8 mouse cellular contexts compared by ENCODE assay signal in genomic region chr15:77839529-77840286, GRCm38 (mm10). TPM values are rescaled to one million over a fixed set of nuclear protein-coding genes. Genes with fewer than 3 reads are reported as not detected.
DNase-seq lines count a peak whose midpoint lies in the region; ATAC-seq and TF ChIP-seq lines count a peak whose summit lies in the region.

No protein-coding gene starts in this region.

- TF ChIP-seq POLR2A in small intestine, adult 2 months (IDR thresholded peaks at IDR 0.05; ENCODE audit: low read depth, low read length), result no peak

- peak overlapping the region; percentile 96 for H3K27ac ChIP-seq in intestine, postnatal 0 days (ENCODE audit: low read depth, low read length)
- peak overlapping the region; percentile 86 for H3K27ac ChIP-seq in small intestine, adult 2 months (ENCODE audit: insufficient read depth, low read depth, low read length)

- H3K4me2 ChIP-seq in intestine, postnatal 0 days (replicated peaks; ENCODE audit: low read depth), result peak overlapping the region; percentile 80

- no peak for TF ChIP-seq CTCF in intestine, postnatal 0 days (IDR thresholded peaks at IDR 0.05; ENCODE audit: low read depth)
- TF ChIP-seq CTCF in small intestine, adult 2 months (IDR thresholded peaks at IDR 0.05; ENCODE audit: extremely low read depth, insufficient read length, insufficient replicate concordance, low read depth, low read length), result no peak

- peaks cover 59% of the 10 kb centered on the region for H3K4me1 ChIP-seq in megakaryocyte, embryonic 14.5 days
- H3K4me1 ChIP-seq in intestine, postnatal 0 days (replicated peaks; ENCODE audit: control insufficient read depth, insufficient read depth, low read length), result peaks cover 28% of the 10 kb centered on the region
- H3K4me1 ChIP-seq in small intestine, adult 2 months (ENCODE audit: control insufficient read depth, insufficient read depth, insufficient read length, low read length), result peaks cover 31% of the 10 kb centered on the region

- no peaks in the 10 kb centered on the region for H3K27me3 ChIP-seq in megakaryocyte, embryonic 14.5 days (replicated peaks)
- H3K27me3 ChIP-seq in intestine, postnatal 0 days (replicated peaks; ENCODE audit: control insufficient read depth, insufficient read depth, low read length), result no peaks in the 10 kb centered on the region
- H3K27me3 ChIP-seq in small intestine, adult 2 months (ENCODE audit: control insufficient read depth, insufficient read depth, low read length), result no peaks in the 10 kb centered on the region

- 4% methylated on average over 10 of the region's 10 CpGs for WGBS in intestine, postnatal 0 days
- 3% methylated on average over 10 of the region's 10 CpGs for WGBS in small intestine, adult 2 months

- peak overlapping the region; percentile 99 for H3K4me3 ChIP-seq in megakaryocyte, embryonic 14.5 days (replicated peaks)
- H3K4me3 ChIP-seq in intestine, postnatal 0 days (ENCODE audit: low read depth, low read length), result peak overlapping the region; percentile 77
- H3K4me3 ChIP-seq in small intestine, adult 2 months (ENCODE audit: low read depth, low read length), result peak overlapping the region; percentile 53

- peak overlapping the region; percentile 47 for H3K9ac ChIP-seq in intestine, postnatal 0 days (ENCODE audit: low read depth, low read length)

- DNase-seq in CD4-positive, CD25-positive, alpha-beta regulatory T cell, adult 2 months (ENCODE audit: low read depth, low spot score), result peak; percentile 33
- no peak for DNase-seq in left cerebral cortex, adult 18-20 months (ENCODE audit: low spot score in 2 of 2)
- no peak for DNase-seq in adrenal gland, postnatal 4 days (ENCODE audit: low spot score in 2 of 2)

- ATAC-seq in CD4-positive, CD25-positive, alpha-beta regulatory T cell, adult 4 months, result no peak
- no peak for ATAC-seq in megakaryocyte, adult 5-6 weeks (ENCODE audit: poor library complexity, severe bottlenecking)
- ATAC-seq in intestine, postnatal 0 days, result no peak

- peaks cover 66% of the 10 kb centered on the region for H3K36me3 ChIP-seq in megakaryocyte, embryonic 14.5 days (replicated peaks; ENCODE audit: low read length)
- no peaks in the 10 kb centered on the region; the same call in 1 of the 2 replicates for H3K36me3 ChIP-seq in intestine, postnatal 0 days (ENCODE audit: control insufficient read depth, insufficient read depth)
- H3K36me3 ChIP-seq in small intestine, adult 2 months (ENCODE audit: control insufficient read depth, insufficient read depth, low read length), result no peaks in the 10 kb centered on the region

- no peaks in the 10 kb centered on the region for H3K9me3 ChIP-seq in megakaryocyte, embryonic 14.5 days
- H3K9me3 ChIP-seq in intestine, postnatal 0 days (ENCODE audit: control insufficient read depth), result no peaks in the 10 kb centered on the region

RNA-seq across cellular contexts. Expression of gene Myh9, which starts 2.3 kb away (rescaled TPM):
- 100 to 1,000 TPM; 206 to 220 TPM for polyA plus RNA-seq in CD4-positive, CD25-positive, alpha-beta regulatory T cell, adult 4 months (2017; shearing (Covaris generic))
- 1,439 and 1,641 TPM in 2 replicates for polyA plus RNA-seq in megakaryocyte, embryonic 14.5 days (2012; ENCODE audit: insufficient read depth, low replicate concordance)
- 464 and 549 TPM in 2 replicates for total RNA-seq in megakaryocyte, adult 5-6 weeks (2015)
- 759 and 878 TPM in 2 replicates for total RNA-seq in megakaryocyte, adult 5-6 weeks (2017)
- 25.7 and 27.7 TPM in 2 replicates for polyA plus RNA-seq in intestine, postnatal 0 days (2015; fragmentation: Nextera tagmentation; extraction: Ambion mirVana)
- polyA plus RNA-seq in small intestine, adult 2 months (2012; rRNA removed), result 44.8 and 89.4 TPM in 2 replicates
- total RNA-seq in left cerebral cortex, adult 18-20 months (2021), result 10 to 100 TPM; 74.4 to 78.9 TPM
- 100 to 1,000 TPM; 251 to 311 TPM for total RNA-seq in adrenal gland, postnatal 4 days (2021)
